ENCODE assay signal across 22 mouse cellular contexts in genomic region chr8:111390837-111391236, GRCm38 (mm10). TPM values are rescaled to one million over a fixed set of nuclear protein-coding genes. Genes with fewer than 3 reads are reported as not detected.
"Had no signal": no experiment of that assay in that cellular context is flagged by ENCODE, and none has a peak within 500 bp of the region (broad histone marks: within the 10 kb centered on the region; RNA-seq: fewer than 3 reads in every experiment).

No protein-coding gene starts in this region.

- H3K9ac ChIP-seq: limb, embryonic 12.5 days; limb, embryonic 15.5 days; liver, embryonic 14.5 days; liver, postnatal 0 days; lung, embryonic 14.5 days; midbrain, embryonic 12.5 days; midbrain, embryonic 15.5 days; neural tube, embryonic 13.5 days had no signal

- H3K4me2 ChIP-seq: limb, embryonic 12.5 days; limb, embryonic 15.5 days; liver, embryonic 11.5 days; lung, embryonic 14.5 days; midbrain, embryonic 12.5 days; midbrain, embryonic 15.5 days; neural tube, embryonic 13.5 days had no signal

- ATAC-seq: lung, postnatal 0 days; midbrain, embryonic 15.5 days had no signal

- H3K4me3 ChIP-seq: limb, embryonic 12.5 days; limb, embryonic 15.5 days; midbrain, embryonic 12.5 days; midbrain, embryonic 15.5 days; neural tube, embryonic 13.5 days had no signal

- DNase-seq: kidney, adult 18-20 months; kidney, adult 9 months; kidney, postnatal 14 days; kidney, postnatal 4 days; layer of hippocampus, postnatal 36 days; left cerebral cortex, postnatal 4 days; liver, postnatal 0 days; lung, embryonic 14.5 days; retina, postnatal 1 day; right cerebral cortex, postnatal 25 days; spleen, adult 18-20 months; thymus, adult 18-20 months; thymus, postnatal 36 days had no signal

- H3K27ac ChIP-seq: limb, embryonic 12.5 days; limb, embryonic 15.5 days; liver, embryonic 14.5 days; macrophage; midbrain, embryonic 12.5 days; midbrain, embryonic 15.5 days; neural tube, embryonic 13.5 days had no signal

- H3K9me3 ChIP-seq: limb, embryonic 12.5 days; limb, embryonic 15.5 days; midbrain, embryonic 12.5 days; midbrain, embryonic 15.5 days; neural tube, embryonic 13.5 days had no signal

- H3K36me3 ChIP-seq: limb, embryonic 12.5 days; limb, embryonic 15.5 days; midbrain, embryonic 12.5 days; midbrain, embryonic 15.5 days; neural tube, embryonic 13.5 days had no signal

RNA-seq across cellular contexts. Expression of gene Fa2h, which starts 2.8 kb away (rescaled TPM):
- polyA plus RNA-seq: limb, embryonic 12.5 days; liver, embryonic 11.5 days; macrophage had no signal
